Comparison of ENCODE assay signal across 23 mouse cellular contexts in genomic region chr13:51161672-51162071, GRCm38 (mm10). TPM values are rescaled to one million over a fixed set of nuclear protein-coding genes. Genes with fewer than 3 reads are reported as not detected.
A peak's percentile ranks its signal among the peaks of the same experiment; 100 is the strongest.
DNase-seq lines count a peak whose midpoint lies in the region; ATAC-seq and TF ChIP-seq lines count a peak whose summit lies in the region.
"Had no signal": no experiment of that assay in that cellular context is flagged by ENCODE, and none has a peak within 500 bp of the region (broad histone marks: within the 10 kb centered on the region; RNA-seq: fewer than 3 reads in every experiment).

No protein-coding gene starts in this region.

- TF ChIP-seq CTCF in kidney, adult 2 months (conservative IDR thresholded peaks at IDR 0.05; ENCODE audit: insufficient read depth, insufficient read length, low read depth, low read length) = no peak

- peaks cover 8% of the 10 kb centered on the region for H3K36me3 ChIP-seq in kidney, embryonic 16.5 days (ENCODE audit: insufficient read depth, low read length)
- H3K36me3 ChIP-seq in kidney, adult 2 months (ENCODE audit: control insufficient read depth, insufficient read depth, low read length) = no peaks in the 10 kb centered on the region
- H3K36me3 ChIP-seq in midbrain, embryonic 11.5 days (ENCODE audit: control insufficient read depth, insufficient read depth, low read length) = no peaks in the 10 kb centered on the region
- peaks cover 30% of the 10 kb centered on the region for H3K36me3 ChIP-seq in midbrain, embryonic 10.5 days
- H3K36me3 ChIP-seq in limb, embryonic 12.5 days = peaks cover 30% of the 10 kb centered on the region
- no peaks in the 10 kb centered on the region for H3K36me3 ChIP-seq in splenic B cell, adult 2 months (ENCODE audit: control insufficient read depth, insufficient read depth, low read length, poor library complexity, severe bottlenecking)
- H3K36me3 ChIP-seq: neural tube, embryonic 15.5 days had no signal

- H3K27me3 ChIP-seq in kidney, embryonic 16.5 days (ENCODE audit: insufficient read depth, low read length) = no peaks in the 10 kb centered on the region
- no peaks in the 10 kb centered on the region for H3K27me3 ChIP-seq in kidney, adult 2 months (replicated peaks; ENCODE audit: control insufficient read depth, insufficient read depth, low read length)
- no peaks in the 10 kb centered on the region for H3K27me3 ChIP-seq in midbrain, embryonic 11.5 days (ENCODE audit: control insufficient read depth, insufficient read depth, low read length)
- H3K27me3 ChIP-seq in midbrain, embryonic 10.5 days (ENCODE audit: low read depth, poor library complexity, severe bottlenecking) = no peaks in the 10 kb centered on the region
- no peaks in the 10 kb centered on the region for H3K27me3 ChIP-seq in limb, embryonic 12.5 days
- H3K27me3 ChIP-seq in splenic B cell, adult 2 months (ENCODE audit: control insufficient read depth, insufficient read depth, low read length, poor library complexity, severe bottlenecking) = no peaks in the 10 kb centered on the region
- H3K27me3 ChIP-seq: forebrain, embryonic 13.5 days; heart, embryonic 13.5 days; hindbrain, embryonic 13.5 days; neural tube, embryonic 15.5 days had no signal

- no peak for TF ChIP-seq POLR2A in kidney, adult 2 months (IDR thresholded peaks at IDR 0.05; ENCODE audit: low read depth, low read length)

- no peaks in the 10 kb centered on the region for H3K9me3 ChIP-seq in kidney, embryonic 16.5 days (ENCODE audit: low read length)
- H3K9me3 ChIP-seq in midbrain, embryonic 11.5 days (ENCODE audit: control insufficient read depth, low read length) = no peaks in the 10 kb centered on the region
- H3K9me3 ChIP-seq in midbrain, embryonic 10.5 days (replicated peaks) = no peaks in the 10 kb centered on the region
- H3K9me3 ChIP-seq in limb, embryonic 12.5 days = peaks cover 11% of the 10 kb centered on the region; the same call in 1 of the 2 replicates
- H3K9me3 ChIP-seq: hindbrain, embryonic 13.5 days; neural tube, embryonic 15.5 days had no signal

- WGBS in kidney, embryonic 16.5 days = 88% methylated on average over 2 of the region's 2 CpGs
- 65% methylated on average over 2 of the region's 2 CpGs for WGBS in kidney, adult 2 months
- 83% methylated on average over 2 of the region's 2 CpGs for whole genome bisulfite sequencing in midbrain, embryonic 11.5 days
- 82% methylated on average over 2 of the region's 2 CpGs for WGBS in midbrain, embryonic 10.5 days
- WGBS in limb, embryonic 12.5 days = 95% methylated on average over 2 of the region's 2 CpGs

- H3K4me1 ChIP-seq in kidney, embryonic 16.5 days (ENCODE audit: insufficient read depth, low read length) = peaks cover 10% of the 10 kb centered on the region; the same call in 1 of the 2 replicates
- H3K4me1 ChIP-seq in kidney, adult 2 months (ENCODE audit: control insufficient read depth, insufficient read depth, low read length) = no peaks in the 10 kb centered on the region
- H3K4me1 ChIP-seq in midbrain, embryonic 11.5 days (ENCODE audit: control insufficient read depth, insufficient read depth, low read length) = no peaks in the 10 kb centered on the region
- H3K4me1 ChIP-seq in midbrain, embryonic 10.5 days = no peaks in the 10 kb centered on the region
- no peaks in the 10 kb centered on the region; the same call in 1 of the 2 replicates for H3K4me1 ChIP-seq in limb, embryonic 12.5 days (replicated peaks)
- H3K4me1 ChIP-seq: forebrain, embryonic 13.5 days; heart, embryonic 13.5 days; hindbrain, embryonic 13.5 days; neural tube, embryonic 15.5 days had no signal

- H3K27ac ChIP-seq in kidney, embryonic 16.5 days (ENCODE audit: low read length) = peak overlapping the region; percentile 39; the same call in 1 of the 2 replicates
- no peak overlapping the region for H3K27ac ChIP-seq in kidney, adult 2 months (ENCODE audit: insufficient read depth, low read depth, low read length)
- H3K27ac ChIP-seq in midbrain, embryonic 11.5 days (ENCODE audit: low read depth, low read length) = no peak overlapping the region
- H3K27ac ChIP-seq in midbrain, embryonic 10.5 days (replicated peaks) = no peak overlapping the region
- 0 out of 2 replicates have a peak overlapping the region, but pooled peaks have one; percentile 5 for H3K27ac ChIP-seq in limb, embryonic 12.5 days
- H3K27ac ChIP-seq: forebrain, embryonic 13.5 days; heart, adult 2 months; heart, embryonic 13.5 days; hindbrain, embryonic 13.5 days; neural tube, embryonic 15.5 days; stomach, postnatal 0 days had no signal

- no peak overlapping the region for H3K4me2 ChIP-seq in kidney, embryonic 16.5 days (replicated peaks; ENCODE audit: low read depth, low read length)
- no peak overlapping the region for H3K4me2 ChIP-seq in midbrain, embryonic 11.5 days
- no peak overlapping the region for H3K4me2 ChIP-seq in limb, embryonic 12.5 days
- H3K4me2 ChIP-seq: forebrain, embryonic 13.5 days; heart, embryonic 13.5 days; hindbrain, embryonic 13.5 days; neural tube, embryonic 15.5 days had no signal

- ATAC-seq in kidney, embryonic 16.5 days (ENCODE audit: low FRiP score, low TSS enrichment) = no peak
- ATAC-seq in midbrain, embryonic 11.5 days (ENCODE audit: low FRiP score) = no peak
- no peak for ATAC-seq in limb, embryonic 12.5 days (ENCODE audit: insufficient number of reproducible peaks, insufficient read depth, low FRiP score, low TSS enrichment, low read depth)
- ATAC-seq: forebrain, embryonic 13.5 days; liver, postnatal 0 days had no signal

- DNase-seq in kidney, adult 2 months = no peak
- peak; percentile 74 for DNase-seq in midbrain, embryonic 11.5 days (ENCODE audit: low spot score, missing footprints)
- DNase-seq in midbrain, embryonic 10.5 days (ENCODE audit: low spot score) = no peak
- DNase-seq in splenic B cell, adult 2 months (ENCODE audit: low read depth, low spot score) = peak; percentile 34
- no peak for DNase-seq in frontal cortex, adult 2 months (ENCODE audit: extremely low spot score in 1 of 2, low spot score in 1 of 2)
- DNase-seq in cerebellum, postnatal 25 days = no peak
- DNase-seq: adrenal gland, postnatal 10 days; cerebellum, adult 9-10 months; gastrocnemius, postnatal 14 days; heart, adult 2 months; heart, postnatal 14 days; kidney, adult 11 months; kidney, postnatal 14 days; layer of hippocampus, postnatal 36 days; liver, postnatal 0 days had no signal

- no peak overlapping the region for H3K9ac ChIP-seq in kidney, embryonic 16.5 days (replicated peaks; ENCODE audit: low read length)
- no peak overlapping the region for H3K9ac ChIP-seq in midbrain, embryonic 11.5 days (ENCODE audit: low read length)
- H3K9ac ChIP-seq in limb, embryonic 12.5 days (replicated peaks) = no peak overlapping the region
- H3K9ac ChIP-seq: forebrain, embryonic 13.5 days; heart, embryonic 13.5 days; hindbrain, embryonic 13.5 days; liver, postnatal 0 days; neural tube, embryonic 15.5 days had no signal

- H3K4me3 ChIP-seq in kidney, embryonic 16.5 days (ENCODE audit: low read length) = no peak overlapping the region
- H3K4me3 ChIP-seq in kidney, adult 2 months (ENCODE audit: insufficient read depth, low read depth, low read length) = no peak overlapping the region
- H3K4me3 ChIP-seq in midbrain, embryonic 11.5 days (ENCODE audit: low read depth, low read length) = no peak overlapping the region
- H3K4me3 ChIP-seq in midbrain, embryonic 10.5 days = no peak overlapping the region
- no peak overlapping the region for H3K4me3 ChIP-seq in limb, embryonic 12.5 days (replicated peaks)
- H3K4me3 ChIP-seq: erythroblast, embryonic 14.5 days; forebrain, embryonic 13.5 days; heart, adult 2 months; heart, embryonic 13.5 days; hindbrain, embryonic 13.5 days; neural tube, embryonic 15.5 days had no signal

RNA-seq across cellular contexts. Expression of gene Nxnl2, which starts 9.2 kb away (rescaled TPM):
- polyA plus RNA-seq in kidney, embryonic 16.5 days (2015; fragmentation: Nextera tagmentation; extraction: Ambion mirVana) = 1.1 and 1.2 TPM in 2 replicates
- 0.53 and 0.69 TPM in 2 replicates for polyA plus RNA-seq in kidney, adult 2 months (2012; rRNA removed)
- polyA plus RNA-seq in midbrain, embryonic 11.5 days (2014; fragmentation: Nextera tagmentation; extraction: Ambion mirVana) = 0.29 and 0.51 TPM in 2 replicates
- polyA plus RNA-seq in midbrain, embryonic 10.5 days (2016; fragmentation: Nextera tagmentation; extraction: Ambion mirVana) = 0.30 and 0.70 TPM in 2 replicates
- polyA plus RNA-seq in limb, embryonic 12.5 days (2016; fragmentation: Nextera tagmentation; extraction: Ambion mirVana) = 9.4 and 9.5 TPM in 2 replicates
- 0.28 and 0.90 TPM in 2 replicates for polyA plus RNA-seq in frontal cortex, adult 2 months (2012; rRNA removed)
- polyA plus RNA-seq: erythroblast, embryonic 14.5 days had no signal

Comparison
In these comparisons a context has a peak if more than half of its experiments do, and no peak if none do; other contexts are left out.
1. H3K27ac ChIP-seq: peak in kidney, embryonic 16.5 days (single experiment) and limb, embryonic 12.5 days (single experiment); none in kidney, adult 2 months (single experiment), midbrain, embryonic 11.5 days (single experiment) and midbrain, embryonic 10.5 days (single experiment).
2. DNase-seq: peak in midbrain, embryonic 11.5 days (single experiment) and splenic B cell, adult 2 months (single experiment); none in kidney, adult 2 months (single experiment), midbrain, embryonic 10.5 days (single experiment), frontal cortex, adult 2 months (0 of 2) and cerebellum, postnatal 25 days (0 of 2).